Mouse (Mus musculus) cerebral cortex, adult 2 months (tissue): ENCODE data around the gene Fam234a.

Experiments
- WGBS: fragments of 180-500 bp; shearing (Covaris S2); methylation state at CpG from one replicate; pipeline ENCODE4 v1.1.7; 2018; 5-methylcytosine and 5-hydroxymethylcytosine counted together

Fam234a gene

DNA sequence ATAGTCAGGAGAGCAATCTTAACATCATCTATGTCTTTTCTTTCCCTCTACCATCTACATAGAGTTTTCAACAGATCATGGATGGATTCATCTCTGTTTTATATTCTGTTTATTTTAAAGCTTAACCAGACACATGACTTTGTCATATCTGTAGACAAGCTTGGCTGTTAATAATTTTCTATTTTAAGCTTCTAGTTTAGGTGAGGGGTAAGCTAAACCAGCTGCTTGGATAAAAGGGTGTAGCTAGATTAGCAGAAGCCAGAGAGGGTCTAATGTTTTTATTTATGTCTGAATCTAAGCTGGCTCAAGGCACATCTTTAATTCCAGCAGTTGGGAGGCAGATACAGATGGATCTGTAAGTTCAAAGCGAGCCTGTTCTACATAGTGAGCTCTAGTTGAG lies 81.3 kb downstream of the Fam234a start:
- 91% methylated on average over 1 of the region's 1 CpGs for WGBS
